Mouse (Mus musculus): ENCODE results near the gene Rack1. TPM values are rescaled to one million over a fixed set of nuclear protein-coding genes. Genes with fewer than 3 reads are reported as not detected.
"Not testable (repeated sequence)": the region's sequence is repeated elsewhere in the genome, so short reads cannot be mapped to it uniquely, and the experiment has no call there.

Rack1 gene
- polyA plus RNA-seq, 1 experiment from 2014 or later = 400 TPM

- 34% methylated on average over 13 of the region's 13 CpGs for WGBS
- Histone ChIP-seq H3K4me3 (ENCODE audit: low read depth, low read length) (no peak overlapping the region), H3K4me1 (ENCODE audit: control insufficient read depth, insufficient read depth, low read length) (no peaks in the 10 kb centered on the region), H3K9ac (replicated peaks; ENCODE audit: low read depth, low read length) (no peak overlapping the region), H3K27me3 (ENCODE audit: control insufficient read depth, insufficient read depth, low read length) (no peaks in the 10 kb centered on the region), H3K36me3 (ENCODE audit: control insufficient read depth, insufficient read depth, low read length) (no peaks in the 10 kb centered on the region), H3K27ac (ENCODE audit: low read depth, low read length) (no peak overlapping the region), H3K4me2 (ENCODE audit: low read depth, low read length) (no peak overlapping the region), H3K9me3 (ENCODE audit: control insufficient read depth, low read length) (no peaks in the 10 kb centered on the region)
- ATAC-seq (ENCODE audit: low read depth) = no peak
Measured at GRCm38 (mm10) chr11:48845244-48845815, 45.2 kb downstream of the Rack1 start.

- not testable (repeated sequence) for ATAC-seq (ENCODE audit: low read depth); H3K27ac ChIP-seq (ENCODE audit: low read depth, low read length); H3K9me3 ChIP-seq (ENCODE audit: control insufficient read depth, low read length); H3K36me3 ChIP-seq (ENCODE audit: control insufficient read depth, insufficient read depth, low read length); H3K27me3 ChIP-seq (ENCODE audit: control insufficient read depth, insufficient read depth, low read length); H3K4me2 ChIP-seq (ENCODE audit: low read depth, low read length); H3K9ac ChIP-seq (replicated peaks; ENCODE audit: low read depth, low read length); H3K4me3 ChIP-seq (ENCODE audit: low read depth, low read length); H3K4me1 ChIP-seq (ENCODE audit: control insufficient read depth, insufficient read depth, low read length)
- WGBS = 79% methylated on average over 2 of the region's 2 CpGs
Measured at GRCm38 (mm10) chr11:48846362-48846761, 46.2 kb downstream of the Rack1 start.

- no peaks in the 10 kb centered on the region for H3K36me3 ChIP-seq (ENCODE audit: control insufficient read depth, insufficient read depth, low read length)
- H3K9me3 ChIP-seq (ENCODE audit: control insufficient read depth, low read length) = no peaks in the 10 kb centered on the region
- WGBS = 61% methylated on average over 5 of the region's 5 CpGs
- no peak overlapping the region for H3K4me2 ChIP-seq (ENCODE audit: low read depth, low read length)
- ATAC-seq (ENCODE audit: low read depth) = no peak
- no peaks in the 10 kb centered on the region for H3K4me1 ChIP-seq (ENCODE audit: control insufficient read depth, insufficient read depth, low read length)
- H3K9ac ChIP-seq (replicated peaks; ENCODE audit: low read depth, low read length) = no peak overlapping the region
- H3K4me3 ChIP-seq (ENCODE audit: low read depth, low read length) = no peak overlapping the region
- no peak overlapping the region for H3K27ac ChIP-seq (ENCODE audit: low read depth, low read length)
- H3K27me3 ChIP-seq (ENCODE audit: control insufficient read depth, insufficient read depth, low read length) = no peaks in the 10 kb centered on the region
Measured at GRCm38 (mm10) chr11:48846881-48847280, 46.7 kb downstream of the Rack1 start.

GRCm38 (mm10) chr11:48850240-48850639 is 50.1 kb downstream of the Rack1 start:
- no peak overlapping the region for H3K4me2 ChIP-seq (ENCODE audit: low read depth, low read length)
- ATAC-seq (ENCODE audit: low read depth) = no peak
- no peak overlapping the region for H3K9ac ChIP-seq (replicated peaks; ENCODE audit: low read depth, low read length)
- no peak overlapping the region for H3K4me3 ChIP-seq (ENCODE audit: low read depth, low read length)
- H3K27me3 ChIP-seq (ENCODE audit: control insufficient read depth, insufficient read depth, low read length) = no peaks in the 10 kb centered on the region
- H3K27ac ChIP-seq (ENCODE audit: low read depth, low read length) = no peak overlapping the region
- no peaks in the 10 kb centered on the region for H3K36me3 ChIP-seq (ENCODE audit: control insufficient read depth, insufficient read depth, low read length)
- no peaks in the 10 kb centered on the region for H3K9me3 ChIP-seq (ENCODE audit: control insufficient read depth, low read length)
- H3K4me1 ChIP-seq (ENCODE audit: control insufficient read depth, insufficient read depth, low read length) = peaks cover 14% of the 10 kb centered on the region
- 62% methylated on average over 2 of the region's 2 CpGs for WGBS

GRCm38 (mm10) chr11:48851270-48851995 is 51.3 kb downstream of the Rack1 start:
- 84% methylated on average over 4 of the region's 4 CpGs for WGBS
- no peak overlapping the region for H3K27ac ChIP-seq (ENCODE audit: low read depth, low read length)
- peaks cover 14% of the 10 kb centered on the region for H3K4me1 ChIP-seq (ENCODE audit: control insufficient read depth, insufficient read depth, low read length)
- no peak overlapping the region for H3K9ac ChIP-seq (replicated peaks; ENCODE audit: low read depth, low read length)
- H3K27me3 ChIP-seq (ENCODE audit: control insufficient read depth, insufficient read depth, low read length) = no peaks in the 10 kb centered on the region
- no peaks in the 10 kb centered on the region for H3K36me3 ChIP-seq (ENCODE audit: control insufficient read depth, insufficient read depth, low read length)
- no peak for ATAC-seq (ENCODE audit: low read depth)
- H3K9me3 ChIP-seq (ENCODE audit: control insufficient read depth, low read length) = no peaks in the 10 kb centered on the region
- no peak overlapping the region for H3K4me3 ChIP-seq (ENCODE audit: low read depth, low read length)
- H3K4me2 ChIP-seq (ENCODE audit: low read depth, low read length) = no peak overlapping the region

GRCm38 (mm10) chr11:48852190-48852589 is 52.1 kb downstream of the Rack1 start:
- no peak overlapping the region for H3K27ac ChIP-seq (ENCODE audit: low read depth, low read length)
- H3K9ac ChIP-seq (replicated peaks; ENCODE audit: low read depth, low read length) = no peak overlapping the region; the same call in 1 of the 2 replicates
- H3K4me1 ChIP-seq (ENCODE audit: control insufficient read depth, insufficient read depth, low read length) = peaks cover 14% of the 10 kb centered on the region
- H3K27me3 ChIP-seq (ENCODE audit: control insufficient read depth, insufficient read depth, low read length) = no peaks in the 10 kb centered on the region
- no peaks in the 10 kb centered on the region for H3K9me3 ChIP-seq (ENCODE audit: control insufficient read depth, low read length)
- H3K36me3 ChIP-seq (ENCODE audit: control insufficient read depth, insufficient read depth, low read length) = no peaks in the 10 kb centered on the region
- H3K4me3 ChIP-seq (ENCODE audit: low read depth, low read length) = peak overlapping the region; percentile 54
- H3K4me2 ChIP-seq (ENCODE audit: low read depth, low read length) = peak overlapping the region; percentile 74; the same call in 1 of the 2 replicates
- WGBS = 85% methylated on average over 4 of the region's 4 CpGs
- no peak for ATAC-seq (ENCODE audit: low read depth)

- Histone ChIP-seq H3K36me3 (ENCODE audit: control insufficient read depth, insufficient read depth, low read length) (no peaks in the 10 kb centered on the region), H3K4me2 (ENCODE audit: low read depth, low read length) (peak overlapping the region; percentile 74), H3K27me3 (ENCODE audit: control insufficient read depth, insufficient read depth, low read length) (no peaks in the 10 kb centered on the region), H3K9ac (replicated peaks; ENCODE audit: low read depth, low read length) (peak overlapping the region; percentile 37), H3K9me3 (ENCODE audit: control insufficient read depth, low read length) (no peaks in the 10 kb centered on the region), H3K4me3 (ENCODE audit: low read depth, low read length) (peak overlapping the region; percentile 54), H3K27ac (ENCODE audit: low read depth, low read length) (no peak overlapping the region), H3K4me1 (ENCODE audit: control insufficient read depth, insufficient read depth, low read length) (peaks cover 14% of the 10 kb centered on the region)
- ATAC-seq (ENCODE audit: low read depth) = peak; percentile 36
- 9% methylated on average over 23 of the region's 23 CpGs for WGBS
Measured at GRCm38 (mm10) chr11:48852624-48853473, 52.7 kb downstream of the Rack1 start.

GRCm38 (mm10) chr11:48853474-48854180 is 53.5 kb downstream of the Rack1 start:
- Histone ChIP-seq H3K9me3 (ENCODE audit: control insufficient read depth, low read length) (no peaks in the 10 kb centered on the region), H3K4me2 (ENCODE audit: low read depth, low read length) (peak overlapping the region; percentile 74), H3K4me1 (ENCODE audit: control insufficient read depth, insufficient read depth, low read length) (peaks cover 19% of the 10 kb centered on the region), H3K27me3 (ENCODE audit: control insufficient read depth, insufficient read depth, low read length) (no peaks in the 10 kb centered on the region; the same call in 1 of the 2 replicates), H3K27ac (ENCODE audit: low read depth, low read length) (no peak overlapping the region), H3K4me3 (ENCODE audit: low read depth, low read length) (peak overlapping the region; percentile 54), H3K36me3 (ENCODE audit: control insufficient read depth, insufficient read depth, low read length) (no peaks in the 10 kb centered on the region), H3K9ac (replicated peaks; ENCODE audit: low read depth, low read length) (peak overlapping the region; percentile 37)
- peak; percentile 76 for ATAC-seq (ENCODE audit: low read depth)
- WGBS = 1% methylated on average over 31 of the region's 31 CpGs
